Mouse (Mus musculus): ENCODE measurements at regions not wholly inside any gene's neighbourhood (a gene's known extent, or its start where the extent isn't known, plus 50 kb on each side); places are given as distances from the start of the nearest gene placed in this dataset.

DNA sequence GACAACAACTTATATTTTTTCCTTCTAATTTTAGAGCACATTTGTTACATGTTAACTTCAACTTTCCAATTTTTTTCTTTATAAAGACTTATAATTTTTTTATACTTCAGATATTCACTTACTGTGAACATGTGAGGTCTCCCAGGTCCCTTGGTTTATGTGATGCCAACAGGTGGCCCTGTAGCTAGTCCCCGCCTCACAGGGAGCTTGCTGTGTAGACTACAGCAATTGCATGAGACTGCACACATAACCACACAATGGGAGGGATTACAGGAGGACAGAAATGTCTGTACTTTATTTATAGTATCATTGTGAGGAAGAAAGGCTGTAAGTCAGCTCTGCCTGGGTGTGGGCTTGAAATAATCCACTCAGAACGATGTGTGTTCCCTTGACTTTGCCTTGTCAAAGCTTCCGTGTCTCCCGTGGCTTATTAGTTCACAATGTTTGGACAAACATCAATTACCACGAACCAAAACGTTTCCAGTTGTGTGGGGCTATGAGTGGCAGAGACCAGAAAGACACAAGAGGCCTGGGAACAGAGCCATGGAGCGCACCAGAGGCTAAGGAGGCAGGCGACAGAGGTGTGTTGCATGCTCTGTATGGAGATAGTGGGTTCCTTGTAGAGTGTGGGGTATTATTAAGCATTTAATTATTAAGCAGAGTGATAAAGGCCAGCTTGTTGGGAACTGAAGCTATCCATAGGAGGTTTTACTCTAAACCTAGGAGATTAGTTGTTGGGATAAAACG is 136.6 kb upstream of the Gm5148 start:
- ATAC-seq (ENCODE audit: insufficient number of reproducible peaks, low FRiP score, low TSS enrichment) = no peak

DNA sequence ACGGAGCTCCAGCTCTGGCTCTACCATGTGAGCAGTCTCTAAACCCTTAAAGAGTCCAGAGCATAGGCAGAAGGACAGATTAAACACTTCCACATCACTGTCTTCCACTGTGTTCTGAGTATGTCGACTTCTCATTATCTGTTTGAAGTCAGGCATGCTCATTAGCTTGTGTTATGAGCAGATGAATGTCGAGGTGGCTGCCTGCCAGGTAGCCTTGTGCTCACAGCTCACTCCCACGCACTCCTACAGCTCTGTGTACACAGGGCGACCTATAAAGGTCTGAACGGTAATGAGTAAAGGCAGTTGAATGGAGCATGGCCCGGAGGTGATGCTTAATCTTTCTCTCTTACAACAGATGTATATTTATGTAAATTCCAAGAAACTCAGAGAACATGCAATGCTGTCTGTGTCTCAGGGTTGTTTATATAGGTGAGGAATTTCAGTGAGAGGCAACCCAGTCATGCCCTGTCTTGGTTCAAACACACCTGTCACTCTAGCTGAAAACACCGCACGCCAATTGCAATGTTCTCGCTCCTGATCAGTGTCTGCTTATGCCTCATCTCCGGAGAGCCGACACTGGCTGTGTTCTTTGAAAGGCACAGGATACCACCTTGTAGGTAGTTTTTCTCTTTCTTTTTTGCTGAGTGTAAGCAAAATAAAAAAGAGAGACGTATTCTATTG is 135.9 kb upstream of the Gm5148 start:
- ATAC-seq (ENCODE audit: insufficient number of reproducible peaks, low FRiP score, low TSS enrichment) = peak; percentile 97

DNA sequence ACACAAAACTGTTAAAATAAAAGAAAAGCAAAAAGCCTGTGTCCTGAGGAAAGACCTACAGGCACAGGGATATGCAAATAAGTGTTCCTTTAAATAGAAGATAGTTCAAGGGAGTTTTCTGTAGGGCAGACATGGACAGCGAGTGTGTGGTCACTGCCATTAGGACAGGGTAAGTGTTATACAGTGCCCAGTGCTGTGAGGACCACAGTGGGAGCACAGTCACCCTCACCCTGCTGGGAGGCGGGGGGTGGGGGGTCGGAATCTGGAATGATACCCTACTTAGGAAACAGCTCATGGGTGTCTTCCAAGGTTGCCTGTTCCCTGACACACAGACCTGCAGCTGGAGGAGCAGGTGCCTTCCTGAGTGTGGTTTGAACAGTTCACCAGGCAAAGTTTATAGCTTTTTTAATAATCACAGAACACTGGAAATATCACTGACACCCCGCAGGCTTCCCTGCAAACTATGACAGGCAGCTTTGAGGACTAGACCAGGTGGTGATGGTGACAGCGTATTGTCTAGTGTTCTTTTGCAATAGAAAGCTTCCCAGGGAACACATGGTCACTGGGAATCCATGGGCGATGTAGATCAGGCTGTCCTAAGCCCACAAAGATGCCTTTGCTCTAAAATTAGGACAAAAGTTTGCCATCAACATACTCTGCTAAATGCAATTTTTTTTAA is 134.5 kb upstream of the Gm5148 start:
- no peak for ATAC-seq (ENCODE audit: insufficient number of reproducible peaks, low FRiP score, low TSS enrichment)

DNA sequence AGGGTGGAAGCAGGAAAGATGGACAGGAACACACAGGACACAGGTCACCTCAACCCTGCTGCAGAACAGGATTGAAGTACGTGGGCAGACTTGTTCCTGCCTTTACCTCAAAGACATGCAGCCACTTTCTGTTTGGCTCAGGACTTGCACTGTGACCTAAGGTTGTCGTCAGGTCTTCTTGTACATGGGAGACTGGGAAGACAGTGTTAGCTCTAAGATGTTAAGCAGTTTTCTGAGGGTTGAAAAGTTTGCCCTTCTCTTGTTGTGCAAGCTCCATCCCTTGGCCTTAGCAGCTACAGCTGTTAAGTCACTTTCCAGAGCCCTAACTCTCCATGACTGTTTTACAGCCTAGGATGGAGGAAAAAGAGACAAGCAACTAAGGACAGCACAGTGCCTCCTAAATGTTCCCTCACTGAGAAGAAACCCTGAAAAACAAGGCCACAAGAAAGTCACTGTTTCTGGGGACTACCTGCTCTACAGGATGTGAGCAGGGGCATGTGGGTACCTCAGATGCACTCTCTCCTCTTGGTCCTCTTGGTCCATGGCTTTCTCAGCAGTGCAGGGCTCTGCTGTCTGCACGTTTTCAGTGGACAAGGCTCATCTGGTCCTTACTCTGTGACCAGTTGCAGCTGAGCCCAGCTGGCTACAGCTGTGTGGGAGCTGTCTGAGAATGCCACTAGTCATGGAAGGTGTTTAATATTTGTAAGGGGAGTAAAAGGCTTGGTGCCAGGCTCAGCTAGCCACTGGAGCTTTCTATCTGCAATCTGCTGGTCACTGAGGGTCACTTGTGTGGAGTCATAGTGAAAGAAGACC is 122.1 kb upstream of the Gm5148 start:
- no peak for ATAC-seq (ENCODE audit: insufficient number of reproducible peaks, low FRiP score, low TSS enrichment)

DNA sequence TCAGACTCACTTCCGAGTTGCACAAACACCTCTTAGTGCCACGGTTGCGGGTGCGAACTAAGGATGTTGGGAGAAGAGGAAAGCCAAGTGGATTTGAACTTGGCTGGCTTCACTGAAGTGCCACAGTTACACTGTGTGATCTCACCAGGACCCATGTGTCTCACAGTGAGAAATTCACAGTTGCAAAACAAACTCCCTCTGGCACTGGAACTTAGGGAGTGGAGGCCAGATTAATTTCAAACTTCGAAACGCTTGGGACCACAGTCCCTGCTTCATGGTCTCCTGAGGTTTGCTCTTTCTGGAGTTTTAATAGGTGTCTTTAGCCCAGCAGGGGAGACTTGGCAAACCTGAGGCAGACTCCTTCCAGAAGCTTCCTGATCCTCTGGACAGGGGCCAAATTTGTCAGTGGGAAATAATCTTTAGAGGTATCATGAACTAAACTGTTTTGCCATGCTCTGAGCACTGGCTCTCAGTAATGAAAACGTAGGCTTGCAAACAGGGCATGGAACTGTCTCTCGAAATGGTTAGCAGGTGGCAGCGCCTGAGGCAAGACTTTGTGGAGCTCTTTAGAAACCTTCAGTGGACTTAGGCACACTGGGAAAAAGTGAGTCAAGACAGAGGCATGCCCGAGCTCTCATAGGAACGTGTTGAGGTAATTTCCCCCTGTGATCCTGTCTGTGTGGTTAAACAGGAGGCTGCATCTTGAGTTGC is 121.2 kb upstream of the Gm5148 start:
- ATAC-seq (ENCODE audit: insufficient number of reproducible peaks, low FRiP score, low TSS enrichment) = no peak

DNA sequence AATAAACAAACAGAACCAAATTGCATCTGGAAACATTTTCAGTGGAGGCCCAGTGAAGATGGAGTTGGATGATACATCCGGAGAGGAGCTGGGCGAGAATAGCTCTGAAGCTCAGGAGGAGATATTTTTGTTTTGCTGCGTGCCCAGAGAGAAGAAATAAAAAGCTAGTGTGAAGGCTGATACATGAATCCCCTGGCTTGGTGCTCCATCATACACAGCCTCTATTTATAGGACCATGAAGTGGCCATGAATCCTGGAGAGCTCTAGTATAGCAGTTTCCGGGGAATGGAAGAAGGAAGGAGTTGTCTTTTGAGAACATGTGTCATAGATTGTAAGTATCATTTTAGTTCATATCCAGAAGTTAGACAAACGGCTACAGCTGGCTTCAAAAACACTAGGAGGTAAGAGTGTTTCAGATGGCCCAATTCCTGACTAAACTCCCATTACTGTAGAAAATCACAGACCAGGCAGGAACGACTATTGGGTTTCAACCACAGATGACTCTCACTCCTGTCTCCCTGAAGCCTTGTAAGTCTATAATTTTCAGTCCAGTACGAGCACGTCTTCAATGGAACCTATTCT is 120.5 kb upstream of the Gm5148 start:
- no peak for ATAC-seq (ENCODE audit: insufficient number of reproducible peaks, low FRiP score, low TSS enrichment)

DNA sequence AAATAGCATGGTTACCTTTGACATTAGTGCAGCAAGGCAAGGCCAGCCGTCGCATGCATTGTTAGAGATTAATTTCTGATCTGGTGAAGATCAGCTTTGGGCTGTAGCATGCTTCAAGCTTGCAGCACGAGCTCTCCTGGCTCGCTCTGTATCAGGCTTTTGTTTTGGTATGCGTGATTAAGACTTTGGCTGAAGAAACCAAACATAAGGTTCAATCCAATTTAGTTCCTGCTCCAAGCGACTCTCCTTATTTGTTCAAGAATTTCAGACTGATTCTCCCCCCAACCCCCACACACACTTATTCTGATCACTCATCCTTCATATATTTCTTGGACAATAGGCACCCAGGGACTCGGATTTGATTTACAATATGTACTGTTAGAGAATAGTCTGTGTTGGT is 118.0 kb upstream of the Gm5148 start:
- ATAC-seq (ENCODE audit: insufficient number of reproducible peaks, low FRiP score, low TSS enrichment) = no peak

DNA sequence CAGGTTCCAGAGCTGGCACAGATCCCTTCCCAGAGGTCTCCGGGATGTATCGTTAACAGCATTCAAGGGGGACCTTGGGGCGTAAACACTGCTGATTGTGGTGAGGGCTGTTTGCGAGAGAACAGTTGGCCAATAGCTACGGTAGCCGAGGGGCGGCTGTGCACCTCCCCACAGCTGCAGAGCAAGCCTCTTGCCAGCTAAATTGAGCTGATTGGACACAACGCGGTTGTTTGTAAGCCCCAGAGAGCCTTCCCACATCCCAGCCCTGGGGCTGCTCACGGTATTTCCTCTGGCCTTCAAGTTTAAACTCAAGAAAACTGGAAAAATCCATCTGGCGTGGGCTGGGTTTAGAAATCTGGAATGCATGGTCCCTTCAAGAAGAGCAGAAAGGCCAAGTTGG is 114.6 kb upstream of the Gm5148 start:
- ATAC-seq (ENCODE audit: insufficient number of reproducible peaks, low FRiP score, low TSS enrichment) = no peak

DNA sequence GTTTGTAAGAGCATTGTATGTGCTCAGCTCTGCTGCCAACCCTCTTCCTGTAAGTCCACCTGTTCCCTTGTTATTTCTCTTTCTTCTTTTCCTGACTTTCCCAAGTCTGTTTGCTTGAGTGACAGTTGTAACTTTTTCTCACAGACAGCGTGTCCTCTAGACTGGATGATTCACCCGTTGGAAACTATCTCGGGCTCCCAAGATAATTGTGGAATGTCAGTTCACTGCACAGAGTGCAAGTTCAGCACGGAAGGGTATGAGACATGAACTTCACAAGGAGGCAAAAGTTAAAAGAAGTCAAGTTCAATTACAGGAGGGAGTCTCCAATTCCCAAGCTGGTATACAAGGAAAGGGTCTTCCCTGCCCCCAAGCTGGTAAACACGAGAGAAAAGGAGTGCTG is 112.5 kb upstream of the Gm5148 start:
- no peak for ATAC-seq (ENCODE audit: insufficient number of reproducible peaks, low FRiP score, low TSS enrichment)

DNA sequence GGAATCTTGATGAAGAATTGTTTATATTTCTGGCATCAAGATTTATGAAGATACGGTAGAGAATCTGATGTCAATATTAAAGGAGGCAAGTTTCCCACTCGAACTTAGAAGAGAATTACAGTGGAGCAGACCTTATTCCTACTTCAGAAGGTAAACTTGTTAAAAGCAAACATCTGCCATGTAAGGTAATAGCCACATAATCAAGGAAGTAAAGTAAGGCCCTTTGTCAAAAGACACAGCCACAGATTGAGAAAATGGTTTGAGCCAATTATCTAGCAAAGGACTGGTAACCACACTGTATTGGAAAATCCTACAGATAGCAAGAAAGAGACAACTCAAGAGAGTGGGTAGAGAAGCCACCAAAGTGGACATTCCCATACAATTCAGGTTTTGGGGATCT is 111.4 kb upstream of the Gm5148 start:
- no peak for ATAC-seq (ENCODE audit: insufficient number of reproducible peaks, low FRiP score, low TSS enrichment)

DNA sequence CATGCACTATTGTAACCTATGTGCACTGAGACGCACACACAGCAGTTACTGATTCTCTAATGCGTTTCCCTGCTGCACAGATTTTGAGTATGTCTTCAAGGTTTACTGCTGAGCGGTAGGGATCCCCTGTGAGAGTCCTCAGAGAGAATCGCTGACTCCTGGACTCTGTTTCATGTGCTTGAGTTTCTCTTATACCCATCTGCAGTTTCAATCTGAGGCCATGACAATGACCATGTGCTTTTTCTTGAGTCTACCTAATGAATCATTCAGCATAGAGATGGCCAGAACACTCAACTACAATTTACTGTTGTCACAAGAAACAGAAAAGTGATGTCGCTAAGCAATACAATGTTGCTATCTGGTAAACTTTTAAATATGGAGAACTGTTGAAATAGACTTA is 110.8 kb upstream of the Gm5148 start:
- no peak for ATAC-seq (ENCODE audit: insufficient number of reproducible peaks, low FRiP score, low TSS enrichment)

DNA sequence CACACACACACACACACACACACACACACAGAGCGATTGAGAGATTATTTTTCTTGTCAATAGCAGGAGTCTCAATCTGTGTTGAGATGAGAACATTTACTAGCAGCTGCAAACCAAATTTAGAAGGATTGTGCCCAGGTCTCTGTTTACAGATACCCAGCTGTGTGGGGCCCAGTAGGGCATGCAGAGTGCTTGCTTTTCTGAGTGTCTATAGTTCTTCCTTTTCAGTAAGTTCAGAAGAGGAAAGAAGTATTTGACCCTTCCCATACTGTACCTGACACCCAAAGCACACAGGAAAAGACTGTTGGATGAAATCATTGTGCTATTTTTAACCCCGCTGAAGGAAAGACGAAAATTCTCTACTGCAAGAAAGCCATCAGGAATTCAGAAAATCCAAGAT is 110.3 kb upstream of the Gm5148 start:
- no peak for ATAC-seq (ENCODE audit: insufficient number of reproducible peaks, low FRiP score, low TSS enrichment)

DNA sequence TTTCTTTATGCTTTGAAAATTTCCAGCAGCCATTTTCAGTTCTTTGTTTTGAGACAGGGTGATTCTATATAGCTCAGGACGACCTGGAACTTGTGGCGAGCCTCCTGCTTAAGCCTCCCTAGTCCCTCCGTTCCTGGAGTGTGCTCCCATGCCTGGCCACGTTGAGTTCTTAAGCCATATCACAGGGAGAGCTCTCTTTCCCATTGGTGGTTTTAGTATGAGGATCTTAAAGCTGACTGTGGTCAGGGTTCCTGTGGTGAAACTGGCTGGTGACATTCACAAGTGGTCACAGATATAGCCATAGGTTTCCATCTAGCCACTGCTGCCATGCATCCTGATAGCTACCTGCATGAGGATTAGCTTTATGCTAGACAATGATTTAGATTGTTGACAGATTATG is 109.1 kb upstream of the Gm5148 start:
- no peak for ATAC-seq (ENCODE audit: insufficient number of reproducible peaks, low FRiP score, low TSS enrichment)

DNA sequence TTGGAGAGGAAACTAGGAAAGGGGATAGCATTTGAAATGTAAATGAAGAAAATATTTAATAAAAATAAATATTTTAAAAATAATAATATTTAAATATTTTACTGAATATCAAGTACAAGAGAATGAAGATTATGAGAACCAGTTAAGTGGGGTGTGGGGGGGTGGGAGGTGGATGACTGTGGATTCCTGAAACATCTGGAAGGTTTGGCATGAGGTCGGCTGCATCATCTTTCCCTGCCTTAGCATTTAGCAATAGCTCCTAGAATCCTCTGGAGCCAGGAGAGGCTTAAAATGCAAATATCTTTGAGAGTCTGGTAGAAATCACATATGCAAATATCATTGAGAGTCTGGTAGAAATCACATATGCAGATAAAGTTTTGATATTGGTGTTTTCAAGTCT is 103.3 kb upstream of the Gm5148 start:
- no peak for ATAC-seq (ENCODE audit: insufficient number of reproducible peaks, low FRiP score, low TSS enrichment)

DNA sequence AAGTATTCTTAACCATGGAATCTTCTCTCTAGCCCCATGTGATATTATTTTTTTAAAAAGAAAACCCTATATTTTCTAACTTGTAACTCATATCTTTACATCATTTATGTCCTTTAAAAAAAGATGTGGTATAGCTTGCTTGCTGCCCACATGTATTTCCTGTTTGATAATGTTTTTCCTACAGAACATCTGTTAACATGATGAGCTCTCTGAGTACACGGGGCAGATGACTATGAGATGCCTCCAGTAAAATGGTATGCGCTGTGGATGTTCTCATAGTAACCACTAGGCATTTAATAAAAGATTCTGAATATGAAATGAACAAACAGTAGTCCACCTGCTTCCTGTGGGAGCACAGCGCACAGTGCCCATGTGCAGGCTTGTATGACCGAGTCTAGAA is 101.3 kb upstream of the Gm5148 start:
- ATAC-seq (ENCODE audit: insufficient number of reproducible peaks, low FRiP score, low TSS enrichment) = no peak

DNA sequence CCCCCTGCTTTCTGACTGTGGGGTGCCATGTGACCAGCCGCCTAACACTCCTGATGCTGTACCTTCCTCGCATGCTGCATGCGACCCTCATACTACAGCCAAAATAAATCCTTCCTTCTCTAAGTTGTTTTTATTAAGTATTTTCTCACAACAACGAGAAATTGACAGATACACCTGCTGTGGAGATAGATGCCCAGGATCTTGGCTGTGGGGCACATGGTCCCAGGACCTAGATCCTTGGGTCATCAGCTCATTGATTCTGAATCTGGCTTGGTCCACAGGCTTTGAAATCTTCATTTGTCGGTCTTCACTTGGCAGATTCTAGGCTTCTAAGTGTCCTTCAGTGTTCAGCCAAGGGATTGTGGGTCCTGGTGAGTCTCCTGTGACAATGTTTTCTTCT is 100.4 kb upstream of the Gm5148 start:
- no peak for ATAC-seq (ENCODE audit: insufficient number of reproducible peaks, low FRiP score, low TSS enrichment)

DNA sequence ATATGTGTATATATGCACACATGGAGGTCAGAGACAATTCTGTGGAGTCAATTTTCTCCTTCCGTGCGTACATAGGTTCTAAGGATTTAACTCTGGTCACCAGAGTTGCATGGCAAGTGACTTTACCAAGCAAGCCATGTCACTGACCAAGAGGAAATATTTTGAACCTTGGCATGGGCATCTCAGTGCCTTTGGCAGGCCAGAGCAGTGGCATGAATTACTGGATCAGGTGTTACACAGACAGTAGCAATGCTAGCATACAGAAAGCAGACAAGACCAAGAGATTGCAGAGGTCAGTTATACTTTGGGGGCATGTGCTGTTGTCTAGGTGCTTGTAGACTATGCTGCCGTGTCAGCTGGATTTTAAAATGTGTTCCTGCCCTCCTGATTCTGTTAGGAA is 95.2 kb upstream of the Gm5148 start:
- no peak for ATAC-seq (ENCODE audit: insufficient number of reproducible peaks, low FRiP score, low TSS enrichment)

DNA sequence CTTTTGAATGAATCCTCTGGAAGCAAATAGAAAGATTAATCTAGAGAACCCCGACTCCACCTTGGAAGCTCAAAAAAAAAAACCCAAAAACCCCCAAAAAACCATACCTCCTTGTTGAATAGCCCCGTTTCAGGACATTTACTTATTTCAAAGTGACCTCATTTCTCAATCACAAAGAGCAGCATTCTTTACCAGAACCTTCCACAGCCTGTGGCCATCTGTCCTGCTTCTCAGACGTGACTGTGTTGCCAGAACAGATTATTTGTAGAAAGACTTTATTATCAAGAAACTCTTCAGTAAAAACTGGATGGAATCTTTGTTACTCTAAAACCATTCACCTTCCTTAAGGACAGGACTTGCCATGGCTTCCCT is 93.1 kb upstream of the Gm5148 start:
- peak; percentile 11; the same call in 1 of the 2 replicates for ATAC-seq (ENCODE audit: insufficient number of reproducible peaks, low FRiP score, low TSS enrichment)

DNA sequence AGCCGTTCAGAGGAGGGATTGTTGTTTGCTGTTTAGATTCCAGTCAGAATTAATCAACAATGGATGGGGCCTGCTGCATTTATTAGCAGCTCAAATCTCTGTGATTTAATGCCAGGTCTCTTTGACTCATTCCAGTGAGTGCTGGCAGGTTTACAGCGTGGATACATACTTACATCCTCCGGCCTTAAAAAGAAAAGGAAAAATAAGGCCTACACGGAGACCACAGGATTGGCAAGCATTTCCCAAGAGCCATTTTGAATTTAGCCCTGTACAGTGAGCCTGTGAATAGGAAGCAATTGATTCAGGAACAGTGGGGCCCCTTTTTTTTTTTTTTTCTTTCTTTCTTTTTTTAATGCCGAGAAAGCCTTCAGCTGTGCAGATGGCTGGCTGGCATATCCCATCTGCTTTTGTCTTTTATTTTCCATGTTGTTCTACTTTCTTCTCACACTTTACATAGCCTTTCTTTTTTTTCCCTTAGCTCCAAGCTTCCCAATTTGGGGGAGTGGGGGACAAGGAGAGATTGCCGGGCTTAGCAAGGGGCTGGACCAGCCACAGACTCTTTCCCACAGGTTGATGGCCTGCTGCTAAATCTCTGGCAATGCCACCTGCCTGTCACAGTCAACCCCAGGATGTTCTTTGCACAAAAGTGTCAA is 92.6 kb upstream of the Gm5148 start:
- ATAC-seq (ENCODE audit: insufficient number of reproducible peaks, low FRiP score, low TSS enrichment) = peak; percentile 51

Measured in cerebellum, adult (tissue).